Mouse (Mus musculus): ENCODE results near the gene Samd10. TPM values are rescaled to one million over a fixed set of nuclear protein-coding genes. Genes with fewer than 3 reads are reported as not detected.

The Samd10 gene
- 6.1 and 6.3 TPM in 2 replicates for polyA plus RNA-seq (2012)

DNA sequence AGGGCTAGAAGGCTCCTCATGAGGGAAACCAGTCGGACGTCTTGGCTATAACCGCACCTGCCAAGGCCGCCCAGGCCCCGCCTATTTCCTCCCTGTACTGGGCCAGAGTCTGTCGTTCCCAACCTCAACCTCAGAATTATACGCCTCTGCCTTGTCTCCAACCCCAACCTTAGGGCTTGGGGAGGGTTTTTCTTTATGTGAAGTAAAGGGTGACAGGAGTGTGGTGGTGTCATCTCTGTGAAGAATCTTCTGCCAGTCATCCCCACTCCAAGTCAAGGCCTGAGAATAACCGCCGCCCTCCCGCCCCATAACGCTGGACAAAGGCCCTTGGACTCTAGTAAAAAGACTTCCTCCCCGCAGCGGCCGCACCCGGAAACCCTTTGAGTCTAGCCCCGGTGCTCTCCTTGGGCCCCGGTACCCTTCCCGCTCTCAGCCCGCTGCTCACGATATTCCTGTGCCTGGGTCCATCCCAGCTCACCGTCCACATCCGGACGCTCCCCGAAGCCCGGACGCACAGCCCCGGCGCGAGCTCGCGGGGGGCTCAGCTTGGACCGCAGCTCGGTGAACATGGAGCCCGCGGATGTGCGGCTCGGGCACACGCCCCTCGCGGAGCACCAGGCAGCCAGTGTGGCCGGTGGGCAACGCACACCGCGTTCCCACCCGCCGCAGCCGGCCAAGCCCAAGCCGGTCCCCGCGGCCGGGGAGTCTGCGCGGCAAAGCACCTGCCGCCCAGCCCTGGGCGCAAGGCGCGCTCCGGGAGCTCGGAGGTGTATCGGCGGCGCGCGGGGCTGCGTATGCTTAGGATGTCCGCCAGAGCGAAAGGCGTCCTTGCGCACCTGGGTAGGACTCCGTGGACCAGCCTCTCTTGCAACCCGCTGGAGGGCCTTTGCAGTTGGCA lies at the start of gene Samd10:
Gene Samd10, minus strand, starts transcription at position 759 of the 898 bp plus-strand sequence.

DNA sequence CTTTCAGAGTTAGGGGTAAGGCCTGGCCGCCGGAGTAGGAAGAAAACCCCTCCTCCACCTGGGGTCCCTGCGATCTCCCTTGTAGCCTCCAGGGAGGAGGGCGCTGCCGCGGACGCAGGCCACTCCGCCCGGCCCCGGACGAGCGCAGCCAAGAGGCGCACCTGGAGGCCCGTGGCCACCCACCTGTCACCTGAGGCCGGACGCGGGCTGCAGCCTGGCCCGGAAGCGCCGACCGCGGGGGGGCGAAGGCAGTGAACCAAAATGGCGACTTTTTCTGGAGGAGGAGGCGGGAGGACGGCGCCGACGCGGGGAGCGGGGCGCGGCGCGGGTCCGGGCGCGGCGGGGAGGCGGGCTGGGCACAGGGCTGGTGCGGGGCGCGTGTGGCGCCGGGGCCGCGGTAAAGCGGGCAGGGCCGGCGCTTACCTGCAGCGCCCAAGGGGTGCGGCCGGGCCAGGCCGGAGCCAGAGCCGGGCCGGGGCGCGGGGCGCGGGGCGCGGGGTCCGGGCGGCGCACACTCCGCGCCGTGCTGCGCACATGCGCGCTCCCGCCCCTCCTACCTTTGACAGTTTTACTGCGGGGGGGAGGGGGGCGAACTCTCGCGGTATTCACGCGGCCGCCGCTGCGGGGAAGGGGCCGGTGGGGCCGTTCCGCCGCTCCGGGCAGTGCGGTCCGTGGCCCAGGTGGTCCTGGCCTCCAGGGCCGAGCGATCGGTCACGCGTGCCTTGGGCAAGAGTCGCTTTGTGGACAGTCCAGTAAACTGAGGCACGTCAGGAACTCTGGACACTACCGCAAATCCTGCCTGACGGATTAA lies 6.6 kb downstream of the Samd10 start, which contains the start of gene Zfp512b:
Gene Zfp512b, minus strand, starts transcription at position 573 of the 811 bp plus-strand sequence.

DNA sequence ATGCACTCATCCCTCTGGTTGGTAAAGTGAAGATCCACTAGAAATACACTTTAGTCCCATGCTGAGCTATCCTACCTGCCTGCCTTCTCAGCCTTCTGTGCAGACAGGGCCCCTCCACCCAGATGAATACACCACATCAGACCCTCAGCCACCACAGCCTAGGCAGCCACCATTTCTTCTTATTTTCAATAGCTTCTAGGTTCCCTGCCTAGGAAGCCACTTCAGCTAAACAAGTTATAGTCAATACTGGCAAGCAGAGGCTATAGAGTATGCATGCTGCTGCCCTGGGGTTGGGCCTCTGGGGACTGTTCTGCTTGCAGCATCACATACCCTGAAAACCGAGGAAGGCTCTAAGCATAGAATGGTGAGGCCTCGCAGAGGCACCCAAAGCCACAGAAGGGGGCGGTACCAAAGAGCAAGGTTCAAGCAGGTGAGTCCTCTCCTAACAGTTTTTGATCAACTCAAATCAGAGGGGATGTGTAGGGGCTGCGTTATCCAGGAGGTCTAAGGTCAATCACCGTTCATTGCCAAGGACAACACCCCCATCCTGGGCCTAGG lies 7.4 kb downstream of the Samd10 start, which contains the start of gene Prpf6:
Gene Prpf6, plus strand, starts transcription at position 341 of the 558 bp plus-strand sequence.

DNA sequence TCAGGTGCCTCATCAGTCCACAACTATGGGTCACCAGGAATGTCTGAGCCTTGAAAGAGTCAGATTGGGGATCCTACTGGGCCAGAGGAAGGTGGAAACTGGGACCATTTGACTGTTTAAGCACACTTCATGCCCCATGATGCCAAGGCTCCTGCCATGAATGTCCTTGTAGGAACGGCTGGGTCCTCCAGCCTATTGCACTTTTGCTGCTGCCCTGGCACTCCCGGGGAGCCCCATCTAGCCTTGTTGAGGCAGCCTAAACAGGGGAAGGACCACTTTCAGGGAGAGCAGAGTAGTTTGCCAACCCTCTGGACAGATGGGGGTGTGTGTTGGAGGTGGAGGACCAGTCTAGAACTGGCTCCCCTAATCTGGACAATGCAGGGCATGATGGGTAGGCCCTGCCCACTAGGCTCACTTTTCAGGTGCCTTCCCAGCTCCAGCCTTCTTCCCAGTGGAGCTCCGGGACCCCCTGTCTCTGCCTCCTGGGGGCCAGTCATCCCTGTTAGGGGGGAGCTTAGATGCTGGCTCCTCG lies 14.5 kb downstream of the Samd10 start, which contains the start of gene Uckl1:
Gene Uckl1, minus strand, starts transcription at position 482 of the 532 bp plus-strand sequence.

Other genes starting within 250 kb of the Samd10 start
- gene Zgpat, start 234.3 kb downstream of the Samd10 start, polyA plus RNA-seq (2012), result 32.0 and 40.5 TPM in 2 replicates
- gene Arfrp1, start 233.8 kb downstream of the Samd10 start, polyA plus RNA-seq (2012), result 16.0 and 20.7 TPM in 2 replicates
- gene Lime1, start 219.1 kb downstream of the Samd10 start, polyA plus RNA-seq (2012), result 48.6 and 51.5 TPM in 2 replicates
- 1.3 and 2.0 TPM in 2 replicates for gene Zbtb46, start 139.8 kb downstream of the Samd10 start, polyA plus RNA-seq (2012)
- gene Abhd16b, start 106.0 kb downstream of the Samd10 start, polyA plus RNA-seq (2012), result 0.03 and 0.05 TPM in 2 replicates
- 51.1 and 51.3 TPM in 2 replicates for gene Tpd52l2, start 102.1 kb downstream of the Samd10 start, polyA plus RNA-seq (2012)
- 27.2 and 29.7 TPM in 2 replicates for gene Dnajc5, start 78.7 kb downstream of the Samd10 start, polyA plus RNA-seq (2012)
- gene Uckl1, start 14.3 kb downstream of the Samd10 start, polyA plus RNA-seq (2012), result 68.5 and 70.4 TPM in 2 replicates
- gene Prpf6, start 7.3 kb downstream of the Samd10 start, polyA plus RNA-seq (2012), result 14.2 and 19.5 TPM in 2 replicates
- 83.7 and 124 TPM in 2 replicates for gene Zfp512b, start 6.4 kb downstream of the Samd10 start, polyA plus RNA-seq (2012)
- gene Gm29797, start 57.8 kb upstream of the Samd10 start, polyA plus RNA-seq (2012), result 0.12 TPM in 1 of 2 replicates, not detected in the other
- 0.35 and 0.37 TPM in 2 replicates for gene Sox18, start 72.4 kb upstream of the Samd10 start, polyA plus RNA-seq (2012)
- gene Tcea2, start 81.1 kb upstream of the Samd10 start, polyA plus RNA-seq (2012), result 9.2 and 9.4 TPM in 2 replicates
- gene Rgs19, start 94.8 kb upstream of the Samd10 start, polyA plus RNA-seq (2012), result 163 and 195 TPM in 2 replicates
- not detected in 2 replicates for gene Lkaaear1, start 99.2 kb upstream of the Samd10 start, polyA plus RNA-seq (2012)
- not detected in 2 replicates for gene Oprl1, start 115.8 kb upstream of the Samd10 start, polyA plus RNA-seq (2012)
- 0.01 and 0.04 TPM in 2 replicates for gene Myt1, start 164.1 kb upstream of the Samd10 start, polyA plus RNA-seq (2012)
- 9.0 and 10.7 TPM in 2 replicates for gene Pcmtd2, start 238.6 kb upstream of the Samd10 start, polyA plus RNA-seq (2012)